7 mouse cellular contexts compared by ENCODE assay signal in genomic region chr16:16984423-16984941, GRCm38 (mm10). TPM values are rescaled to one million over a fixed set of nuclear protein-coding genes. Genes with fewer than 3 reads are reported as not detected.
DNase-seq lines count a peak whose midpoint lies in the region; ATAC-seq lines count a peak whose summit lies in the region.

No protein-coding gene starts in this region.

- peak overlapping the region; percentile 98 for H3K9ac ChIP-seq in lung, embryonic 16.5 days (ENCODE audit: low read length)
- H3K9ac ChIP-seq in embryonic facial prominence, embryonic 15.5 days = peak overlapping the region; percentile 97
- peak overlapping the region; percentile 93 for H3K9ac ChIP-seq in limb, embryonic 12.5 days (replicated peaks)
- peak overlapping the region; percentile 96 for H3K9ac ChIP-seq in stomach, embryonic 16.5 days (ENCODE audit: low read length)

- DNase-seq in lung, postnatal 25 days (ENCODE audit: low spot score) = no peak
- DNase-seq in thymus, postnatal 25 days = no peak

- WGBS in lung, embryonic 16.5 days = 5% methylated on average over 9 of the region's 9 CpGs
- 14% methylated on average over 9 of the region's 9 CpGs for WGBS in embryonic facial prominence, embryonic 15.5 days
- 32% methylated on average over 9 of the region's 9 CpGs for WGBS in limb, embryonic 12.5 days
- 7% methylated on average over 9 of the region's 9 CpGs for WGBS in stomach, embryonic 16.5 days

- no peaks in the 10 kb centered on the region for H3K27me3 ChIP-seq in lung, embryonic 16.5 days (ENCODE audit: control insufficient read depth, insufficient read depth, low read depth, low read length)
- no peaks in the 10 kb centered on the region for H3K27me3 ChIP-seq in embryonic facial prominence, embryonic 15.5 days
- H3K27me3 ChIP-seq in limb, embryonic 12.5 days = no peaks in the 10 kb centered on the region
- no peaks in the 10 kb centered on the region for H3K27me3 ChIP-seq in stomach, embryonic 16.5 days (ENCODE audit: control insufficient read depth, insufficient read depth, low read length)

- H3K4me3 ChIP-seq in lung, embryonic 16.5 days (ENCODE audit: low read length) = peak overlapping the region; percentile 99
- H3K4me3 ChIP-seq in embryonic facial prominence, embryonic 15.5 days (replicated peaks) = peak overlapping the region; percentile 95
- H3K4me3 ChIP-seq in limb, embryonic 12.5 days (replicated peaks) = peak overlapping the region; percentile 98
- peak overlapping the region; percentile 100 for H3K4me3 ChIP-seq in stomach, embryonic 16.5 days (replicated peaks; ENCODE audit: low read length)

- H3K4me1 ChIP-seq in lung, embryonic 16.5 days (replicated peaks; ENCODE audit: control insufficient read depth, insufficient read depth, low read length) = peaks cover 7% of the 10 kb centered on the region; the same call in 1 of the 2 replicates
- peaks cover 14% of the 10 kb centered on the region for H3K4me1 ChIP-seq in embryonic facial prominence, embryonic 15.5 days
- H3K4me1 ChIP-seq in limb, embryonic 12.5 days (replicated peaks) = peaks cover 10% of the 10 kb centered on the region
- H3K4me1 ChIP-seq in stomach, embryonic 16.5 days (ENCODE audit: control insufficient read depth, insufficient read depth, low read length) = peaks cover 7% of the 10 kb centered on the region; the same call in 1 of the 2 replicates

- peak overlapping the region; percentile 80 for H3K4me2 ChIP-seq in lung, embryonic 16.5 days (ENCODE audit: low read depth, low read length)
- peak overlapping the region; percentile 72 for H3K4me2 ChIP-seq in embryonic facial prominence, embryonic 15.5 days (replicated peaks)
- H3K4me2 ChIP-seq in limb, embryonic 12.5 days = peak overlapping the region; percentile 76
- H3K4me2 ChIP-seq in stomach, embryonic 16.5 days (ENCODE audit: low read depth, low read length) = peak overlapping the region; percentile 75

- no peak for ATAC-seq in lung, embryonic 16.5 days (ENCODE audit: low read depth)
- no peak for ATAC-seq in embryonic facial prominence, embryonic 15.5 days (ENCODE audit: insufficient number of reproducible peaks, low FRiP score, low TSS enrichment, low read depth)
- ATAC-seq in limb, embryonic 12.5 days (ENCODE audit: insufficient number of reproducible peaks, insufficient read depth, low FRiP score, low TSS enrichment, low read depth) = no peak
- no peak for ATAC-seq in stomach, embryonic 16.5 days (ENCODE audit: insufficient read depth, low FRiP score)
- ATAC-seq in inflammation-experienced regulatory T-cells, adult 6 months = no peak

- no peaks in the 10 kb centered on the region; the same call in 1 of the 2 replicates for H3K36me3 ChIP-seq in lung, embryonic 16.5 days (ENCODE audit: control insufficient read depth, insufficient read depth, low read length)
- peaks cover 2% of the 10 kb centered on the region; the same call in 1 of the 2 replicates for H3K36me3 ChIP-seq in embryonic facial prominence, embryonic 15.5 days
- peaks cover 31% of the 10 kb centered on the region for H3K36me3 ChIP-seq in limb, embryonic 12.5 days
- no peaks in the 10 kb centered on the region for H3K36me3 ChIP-seq in stomach, embryonic 16.5 days (ENCODE audit: control insufficient read depth, insufficient read depth, low read length)

- no peak overlapping the region for H3K27ac ChIP-seq in lung, embryonic 16.5 days (ENCODE audit: low read length)
- H3K27ac ChIP-seq in embryonic facial prominence, embryonic 15.5 days (replicated peaks) = no peak overlapping the region
- H3K27ac ChIP-seq in limb, embryonic 12.5 days = no peak overlapping the region
- no peak overlapping the region for H3K27ac ChIP-seq in stomach, embryonic 16.5 days (ENCODE audit: low read length)

- no peaks in the 10 kb centered on the region for H3K9me3 ChIP-seq in lung, embryonic 16.5 days (ENCODE audit: control insufficient read depth, low read length)
- no peaks in the 10 kb centered on the region for H3K9me3 ChIP-seq in embryonic facial prominence, embryonic 15.5 days (replicated peaks)
- H3K9me3 ChIP-seq in limb, embryonic 12.5 days = 0 out of 2 replicates have a peak, but pooled peaks cover 6% of the 10 kb centered on the region
- H3K9me3 ChIP-seq in stomach, embryonic 16.5 days (replicated peaks; ENCODE audit: control insufficient read depth, low read length) = no peaks in the 10 kb centered on the region

RNA-seq across cellular contexts. Expression of gene Mapk1, which starts 1.3 kb away (rescaled TPM):
- 146 and 150 TPM in 2 replicates for polyA plus RNA-seq in lung, embryonic 16.5 days (2015; fragmentation: Nextera tagmentation; extraction: Ambion mirVana)
- 164 TPM in 2 replicates for polyA plus RNA-seq in embryonic facial prominence, embryonic 15.5 days (2015; fragmentation: Nextera tagmentation; extraction: Ambion mirVana)
- polyA plus RNA-seq in limb, embryonic 12.5 days (2016; fragmentation: Nextera tagmentation; extraction: Ambion mirVana) = 142 and 144 TPM in 2 replicates
- 130 and 134 TPM in 2 replicates for polyA plus RNA-seq in stomach, embryonic 16.5 days (2015; fragmentation: Nextera tagmentation; extraction: Ambion mirVana)
- 10 to 100 TPM; 30.0 to 37.9 (median 31.0) TPM for polyA plus RNA-seq in inflammation-experienced regulatory T-cells, adult 6 months (2017; shearing (Covaris generic))
